Mouse (Mus musculus): ENCODE measurements at regions not wholly inside any gene's neighbourhood (a gene's known extent, or its start where the extent isn't known, plus 50 kb on each side); places are given as distances from the start of the nearest gene placed in this dataset.

- no peaks in the 10 kb centered on the region for H3K27me3 ChIP-seq (ENCODE audit: insufficient read depth, low read length)
- H3K36me3 ChIP-seq (ENCODE audit: insufficient read depth, low read length): no peaks in the 10 kb centered on the region
- H3K4me3 ChIP-seq (replicated peaks; ENCODE audit: low read length): no peak overlapping the region
- TF ChIP-seq NANOG (IDR thresholded peaks at IDR 0.05; ENCODE audit: borderline replicate concordance, low read length) (no peak), POU5F1 (IDR thresholded peaks at IDR 0.05; ENCODE audit: borderline replicate concordance, low read length) (no peak), CTCF (conservative IDR thresholded peaks at IDR 0.05; ENCODE audit: low read length) (no peak)
- H3K9me3 ChIP-seq (ENCODE audit: low read length): no peaks in the 10 kb centered on the region
- H3K4me1 ChIP-seq (replicated peaks; ENCODE audit: low read depth, low read length): peaks cover 57% of the 10 kb centered on the region
These were observed 56.5 kb upstream of the Arntl start for GRCm38 (mm10) chr7:113150789-113151188.

- no peaks in the 10 kb centered on the region for H3K9me3 ChIP-seq (ENCODE audit: low read length)
- no peak overlapping the region for H3K4me3 ChIP-seq (replicated peaks; ENCODE audit: low read length)
- no peaks in the 10 kb centered on the region for H3K27me3 ChIP-seq (ENCODE audit: insufficient read depth, low read length)
- H3K4me1 ChIP-seq (replicated peaks; ENCODE audit: low read depth, low read length): peaks cover 54% of the 10 kb centered on the region
- TF ChIP-seq NANOG (IDR thresholded peaks at IDR 0.05; ENCODE audit: borderline replicate concordance, low read length) (no peak), POU5F1 (IDR thresholded peaks at IDR 0.05; ENCODE audit: borderline replicate concordance, low read length) (no peak), CTCF (conservative IDR thresholded peaks at IDR 0.05; ENCODE audit: low read length) (no peak)
- no peaks in the 10 kb centered on the region for H3K36me3 ChIP-seq (ENCODE audit: insufficient read depth, low read length)
These were observed 55.8 kb upstream of the Arntl start for GRCm38 (mm10) chr7:113151499-113151898.

GRCm38 (mm10) chr7:113153386-113153785, 53.9 kb upstream of the Arntl start:
- Histone ChIP-seq H3K4me3 (replicated peaks; ENCODE audit: low read length) (no peak overlapping the region), H3K4me1 (replicated peaks; ENCODE audit: low read depth, low read length) (peaks cover 39% of the 10 kb centered on the region), H3K36me3 (ENCODE audit: insufficient read depth, low read length) (no peaks in the 10 kb centered on the region), H3K9me3 (ENCODE audit: low read length) (no peaks in the 10 kb centered on the region), H3K27me3 (ENCODE audit: insufficient read depth, low read length) (no peaks in the 10 kb centered on the region)
- TF ChIP-seq NANOG (IDR thresholded peaks at IDR 0.05; ENCODE audit: borderline replicate concordance, low read length) (no peak), CTCF (conservative IDR thresholded peaks at IDR 0.05; ENCODE audit: low read length) (no peak), POU5F1 (IDR thresholded peaks at IDR 0.05; ENCODE audit: borderline replicate concordance, low read length) (no peak)

- Histone ChIP-seq H3K36me3 (ENCODE audit: insufficient read depth, low read length) (no peaks in the 10 kb centered on the region), H3K27me3 (ENCODE audit: insufficient read depth, low read length) (no peaks in the 10 kb centered on the region), H3K4me1 (replicated peaks; ENCODE audit: low read depth, low read length) (peaks cover 39% of the 10 kb centered on the region), H3K9me3 (ENCODE audit: low read length) (no peaks in the 10 kb centered on the region), H3K4me3 (replicated peaks; ENCODE audit: low read length) (no peak overlapping the region)
- TF ChIP-seq POU5F1 (IDR thresholded peaks at IDR 0.05; ENCODE audit: borderline replicate concordance, low read length) (no peak), CTCF (conservative IDR thresholded peaks at IDR 0.05; ENCODE audit: low read length) (no peak), NANOG (IDR thresholded peaks at IDR 0.05; ENCODE audit: borderline replicate concordance, low read length) (no peak)
These were observed 53.2 kb upstream of the Arntl start for GRCm38 (mm10) chr7:113154066-113154465.

GRCm38 (mm10) chr7:113156366-113156765, 50.9 kb upstream of the Arntl start:
- no peak for TF ChIP-seq POU5F1 (IDR thresholded peaks at IDR 0.05; ENCODE audit: borderline replicate concordance, low read length)
- TF ChIP-seq NANOG (IDR thresholded peaks at IDR 0.05; ENCODE audit: borderline replicate concordance, low read length): no peak
- no peak for TF ChIP-seq CTCF (conservative IDR thresholded peaks at IDR 0.05; ENCODE audit: low read length)
- Histone ChIP-seq H3K27me3 (ENCODE audit: insufficient read depth, low read length) (no peaks in the 10 kb centered on the region), H3K4me1 (replicated peaks; ENCODE audit: low read depth, low read length) (peaks cover 23% of the 10 kb centered on the region), H3K9me3 (ENCODE audit: low read length) (no peaks in the 10 kb centered on the region), H3K4me3 (replicated peaks; ENCODE audit: low read length) (no peak overlapping the region), H3K36me3 (ENCODE audit: insufficient read depth, low read length) (no peaks in the 10 kb centered on the region)

- H3K36me3 ChIP-seq (ENCODE audit: insufficient read depth, low read length): no peaks in the 10 kb centered on the region
- no peaks in the 10 kb centered on the region for H3K9me3 ChIP-seq (ENCODE audit: low read length)
- no peak for TF ChIP-seq POU5F1 (IDR thresholded peaks at IDR 0.05; ENCODE audit: borderline replicate concordance, low read length)
- no peak for TF ChIP-seq NANOG (IDR thresholded peaks at IDR 0.05; ENCODE audit: borderline replicate concordance, low read length)
- TF ChIP-seq CTCF (conservative IDR thresholded peaks at IDR 0.05; ENCODE audit: low read length): no peak
- no peaks in the 10 kb centered on the region for H3K27me3 ChIP-seq (ENCODE audit: insufficient read depth, low read length)
- H3K4me3 ChIP-seq (replicated peaks; ENCODE audit: low read length): no peak overlapping the region
- H3K4me1 ChIP-seq (replicated peaks; ENCODE audit: low read depth, low read length): peaks cover 18% of the 10 kb centered on the region
These were observed 50.2 kb upstream of the Arntl start for GRCm38 (mm10) chr7:113156861-113157747.
